8 mouse cellular contexts compared by ENCODE assay signal in the genomic region with DNA sequence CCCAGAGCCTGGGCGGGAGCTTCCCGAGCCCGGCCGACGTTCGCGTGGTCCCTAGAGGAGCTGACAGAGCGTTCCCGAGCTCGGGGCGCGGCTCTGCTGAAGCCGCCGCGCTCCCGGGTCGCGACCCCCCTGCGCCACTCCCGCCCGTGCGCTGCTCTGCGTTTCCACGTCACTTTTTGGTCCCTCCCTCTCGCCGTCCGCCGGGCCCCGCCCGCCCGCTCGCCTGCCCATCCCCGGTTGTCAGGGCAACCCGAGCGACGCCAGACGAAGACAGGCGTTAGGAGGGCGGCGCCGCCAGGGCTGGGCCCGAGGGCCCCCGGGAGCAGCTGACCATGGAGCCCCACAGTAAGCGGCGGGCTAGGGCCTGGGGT. TPM values are rescaled to one million over a fixed set of nuclear protein-coding genes. Genes with fewer than 3 reads are reported as not detected.
DNase-seq lines count a peak whose midpoint lies in the region; ATAC-seq and TF ChIP-seq lines count a peak whose summit lies in the region.

Gene Fank1, plus strand, starts transcription at position 236 of the 371 bp plus-strand sequence.

- DNase-seq in MEL (ENCODE audit: low read depth, low spot score): peak; percentile 91
- DNase-seq in cerebellum, adult 11-12 months: peak; percentile 81
- peak; percentile 85 to 89 for DNase-seq in heart, postnatal 36 days
- DNase-seq in layer of hippocampus, adult 9-11 months: peak; percentile 81
- peak; percentile 95 for DNase-seq in lung, postnatal 0 days (ENCODE audit: low spot score)
- peak; percentile 52 for DNase-seq in ovary, postnatal 10 days (ENCODE audit: low spot score)
- DNase-seq in thymus, postnatal 10 days (ENCODE audit: low spot score in 2 of 2): peak; percentile 75 to 86

- peak within 1 kb of the TSS; percentile 88 for H3K4me2 ChIP-seq in forebrain, embryonic 16.5 days (ENCODE audit: low read length)
- peak within 1 kb of the TSS; percentile 90 for H3K4me2 ChIP-seq in lung, postnatal 0 days (replicated peaks; ENCODE audit: low read depth, low read length)

- TF ChIP-seq RAD21 in MEL (IDR thresholded peaks at IDR 0.05; ENCODE audit: low read depth, low read length): no peak

- TF ChIP-seq CTCF in MEL (IDR thresholded peaks at IDR 0.05 in 2 of 3, conservative IDR thresholded peaks at IDR 0.05 in 1 of 3; ENCODE audit: control insufficient read depth in 1 of 3, insufficient read depth in 1 of 3, low read depth in 2 of 3, low read length in 3 of 3, poor library complexity in 1 of 3, severe bottlenecking in 1 of 3): no peak
- no peak for TF ChIP-seq CTCF in lung, postnatal 0 days (IDR thresholded peaks at IDR 0.05)

- H3K9me3 ChIP-seq in MEL (replicated peaks; ENCODE audit: insufficient read depth, low read length): no peaks in the 10 kb centered on the region
- no peaks in the 10 kb centered on the region for H3K9me3 ChIP-seq in forebrain, embryonic 16.5 days (ENCODE audit: control insufficient read depth, low read length)
- H3K9me3 ChIP-seq in lung, postnatal 0 days (ENCODE audit: low read length): no peaks in the 10 kb centered on the region

- TF ChIP-seq POLR2A in MEL (IDR thresholded peaks at IDR 0.05; ENCODE audit: control insufficient read depth in 1 of 2, insufficient read depth in 1 of 2, low read depth in 1 of 2, low read length in 2 of 2, poor library complexity in 1 of 2): peak in 1 of 2 experiments; percentile 66; a peak in 1 of 4 replicates

- peaks cover 6 to 9% of the 10 kb centered on the region in 2 experiments; a peak in 3 of 4 replicates for H3K4me1 ChIP-seq in MEL (ENCODE audit: control insufficient read depth in 1 of 2, insufficient read depth in 2 of 2, low read length in 2 of 2)
- H3K4me1 ChIP-seq in forebrain, embryonic 16.5 days (replicated peaks; ENCODE audit: control insufficient read depth, insufficient read depth, low read length): peaks cover 11% of the 10 kb centered on the region
- peaks cover 3% of the 10 kb centered on the region; the same call in 1 of the 2 replicates for H3K4me1 ChIP-seq in lung, postnatal 0 days (ENCODE audit: insufficient read depth, low read depth, low read length)

- intact Hi-C loops in heart, postnatal 36 days (cut with DNase I): loop anchor here (2.0 kb wide), 1 partner anchor 68 kb away; the partner anchor contains the start of gene Bccip

- ATAC-seq in forebrain, embryonic 16.5 days: peak; percentile 94
- peak; percentile 97 for ATAC-seq in lung, postnatal 0 days

- H3K9ac ChIP-seq in MEL (ENCODE audit: control insufficient read depth, low read depth, low read length, poor library complexity, severe bottlenecking): peak within 1 kb of the TSS; percentile 80
- peak within 1 kb of the TSS; percentile 77 for H3K9ac ChIP-seq in forebrain, embryonic 16.5 days (replicated peaks; ENCODE audit: low read depth, low read length)
- peak within 1 kb of the TSS; percentile 51 for H3K9ac ChIP-seq in lung, postnatal 0 days (replicated peaks; ENCODE audit: low read depth)

- H3K79me2 ChIP-seq in MEL (ENCODE audit: control insufficient read depth, insufficient read depth, low read length, poor library complexity): peaks cover 2% of the 10 kb centered on the region

- no peak within 1 kb of the TSS for H3K27ac ChIP-seq in MEL (ENCODE audit: control insufficient read depth, low read depth, low read length)
- no peak within 1 kb of the TSS for H3K27ac ChIP-seq in forebrain, embryonic 16.5 days (ENCODE audit: low read length)
- no peak within 1 kb of the TSS for H3K27ac ChIP-seq in lung, postnatal 0 days (ENCODE audit: low read length)

- under 1% methylated on average over 35 of the region's 45 CpGs for WGBS in forebrain, embryonic 16.5 days
- 4% methylated on average over 44 of the region's 45 CpGs for WGBS in lung, postnatal 0 days

- peak within 1 kb of the TSS; percentile 61 to 92 for H3K4me3 ChIP-seq in MEL (ENCODE audit: control insufficient read depth in 1 of 2, insufficient read depth in 1 of 2, low read depth in 2 of 2, low read length in 2 of 2)
- peak within 1 kb of the TSS; percentile 85 for H3K4me3 ChIP-seq in forebrain, embryonic 16.5 days (replicated peaks; ENCODE audit: low read length)
- peak within 1 kb of the TSS; percentile 67 for H3K4me3 ChIP-seq in lung, postnatal 0 days (ENCODE audit: low read depth, low read length)

- H3K27me3 ChIP-seq in MEL (ENCODE audit: control insufficient read depth in 1 of 2, insufficient read depth in 2 of 2, low read length in 2 of 2): no peaks in the 10 kb centered on the region
- no peaks in the 10 kb centered on the region for H3K27me3 ChIP-seq in forebrain, embryonic 16.5 days (replicated peaks; ENCODE audit: control insufficient read depth, insufficient read depth, low read length)
- H3K27me3 ChIP-seq in lung, postnatal 0 days (replicated peaks; ENCODE audit: insufficient read depth, low read length): no peaks in the 10 kb centered on the region

- no peaks in the 10 kb centered on the region; a peak in 2 of 4 replicates for H3K36me3 ChIP-seq in MEL (ENCODE audit: control insufficient read depth in 1 of 2, insufficient read depth in 2 of 2, low read length in 2 of 2)
- H3K36me3 ChIP-seq in forebrain, embryonic 16.5 days (ENCODE audit: control insufficient read depth, insufficient read depth): no peaks in the 10 kb centered on the region
- H3K36me3 ChIP-seq in lung, postnatal 0 days (ENCODE audit: insufficient read depth, low read length): no peaks in the 10 kb centered on the region

- TF ChIP-seq EP300 in MEL (IDR thresholded peaks at IDR 0.05; ENCODE audit: low read depth in 1 of 2, low read length in 2 of 2): no peak
- no peak for TF ChIP-seq EP300 in lung, postnatal 0 days (IDR thresholded peaks at IDR 0.05)

TF ChIP-seq in MEL, 35 proteins besides CTCF, POLR2A, EP300 and RAD21:
- TF ChIP-seq RCOR1 (IDR thresholded peaks at IDR 0.05; ENCODE audit: low read depth, low read length): no peak
- TF ChIP-seq MYB (IDR thresholded peaks at IDR 0.05; ENCODE audit: low read depth, low read length): no peak
- 0 out of 2 replicates have a peak, but pooled peaks have one; percentile 9 for TF ChIP-seq USF1 (IDR thresholded peaks at IDR 0.05; ENCODE audit: low read depth, low read length)
- peak; percentile 45; the same call in 1 of the 2 replicates for TF ChIP-seq NRF1 (IDR thresholded peaks at IDR 0.05; ENCODE audit: insufficient read depth, low read depth, low read length, poor library complexity, severe bottlenecking)
- peak; percentile 90 for TF ChIP-seq MXI1 (IDR thresholded peaks at IDR 0.05; ENCODE audit: low read depth, low read length)
- peak; percentile 82 for TF ChIP-seq ELF1 (IDR thresholded peaks at IDR 0.05; ENCODE audit: low read depth, low read length)
- peak; percentile 96 for TF ChIP-seq SIN3A (IDR thresholded peaks at IDR 0.05; ENCODE audit: low read length)
- TF ChIP-seq TBP (IDR thresholded peaks at IDR 0.05; ENCODE audit: low read depth, low read length): no peak
- TF ChIP-seq MAZ (IDR thresholded peaks at IDR 0.05; ENCODE audit: low read depth, low read length): peak; percentile 93
- TF ChIP-seq MEF2A (IDR thresholded peaks at IDR 0.05; ENCODE audit: extremely low read depth, insufficient replicate concordance, low read depth, low read length, poor library complexity, severe bottlenecking): no peak
- TF ChIP-seq ZC3H11A (IDR thresholded peaks at IDR 0.05; ENCODE audit: low read depth, low read length): no peak
- TF ChIP-seq HCFC1 (IDR thresholded peaks at IDR 0.05; ENCODE audit: low read depth, low read length): peak; percentile 78
- TF ChIP-seq POLR2AphosphoS2 (IDR thresholded peaks at IDR 0.05; ENCODE audit: low read length): no peak
- 0 out of 2 replicates have a peak, but pooled peaks have one; percentile 47 for TF ChIP-seq ZMIZ1 (IDR thresholded peaks at IDR 0.05; ENCODE audit: low read depth, low read length)
- TF ChIP-seq GABPA (IDR thresholded peaks at IDR 0.05; ENCODE audit: low read depth, low read length): no peak
- TF ChIP-seq TCF12 (IDR thresholded peaks at IDR 0.05; ENCODE audit: low read depth, low read length): peak; percentile 36; the same call in 1 of the 2 replicates
- TF ChIP-seq SMC3 (IDR thresholded peaks at IDR 0.05; ENCODE audit: low read depth, low read length): no peak
- TF ChIP-seq MAX (IDR thresholded peaks at IDR 0.05; ENCODE audit: low read length): peak; percentile 33
- TF ChIP-seq GATA1 (IDR thresholded peaks at IDR 0.05; ENCODE audit: low read depth, low read length): no peak
- no peak for TF ChIP-seq ZNF384 (IDR thresholded peaks at IDR 0.05; ENCODE audit: low read depth, low read length)
- TF ChIP-seq KAT2A (conservative IDR thresholded peaks at IDR 0.05; ENCODE audit: low read depth, low read length): no peak
- peak; percentile 60; the same call in 1 of the 2 replicates for TF ChIP-seq NELFE (IDR thresholded peaks at IDR 0.05; ENCODE audit: low read depth, low read length)
- no peak for TF ChIP-seq ZKSCAN1 (IDR thresholded peaks at IDR 0.05; ENCODE audit: low read depth, low read length)

RNA-seq across cellular contexts. Expression of gene Fank1, which starts in this region (rescaled TPM):
- total RNA-seq in MEL (2012; rRNA removed): 0.88 and 1.8 TPM in 2 replicates
- polyA plus RNA-seq in MEL (2012; ENCODE audit: insufficient read depth in 1 of 2, insufficient read length in 2 of 2, low read depth in 1 of 2, low replicate concordance in 2 of 2, missing spikeins in 1 of 2): under 1 TPM in 1 of 2 experiments, not detected in 1; 0.17 TPM
- polyA plus RNA-seq in forebrain, embryonic 16.5 days (2015; fragmentation: Nextera tagmentation; extraction: Ambion mirVana): 3.0 and 3.3 TPM in 2 replicates
- not detected for total RNA-seq in heart, postnatal 36 days (2021)
- polyA plus RNA-seq in lung, postnatal 0 days (2015; fragmentation: Nextera tagmentation; extraction: Ambion mirVana): 6.8 and 6.9 TPM in 2 replicates

Comparison
In these comparisons a context has a peak if more than half of its experiments do, and no peak if none do; other contexts are left out.
1. Peak in DNase-seq in heart, postnatal 36 days; RNA of the gene not detected or under 1 TPM.